Mouse (Mus musculus) megakaryocyte, embryonic 14.5 days (primary cell): ENCODE measurements around the gene Mical1. TPM values are rescaled to one million over a fixed set of nuclear protein-coding genes. Genes with fewer than 3 reads are reported as not detected.

Experiments
- H3K27me3 ChIP-seq: replicated peaks from 2 replicates; pipeline ENCODE3; 2012; ENCODE audit warnings: inconsistent platforms
- H3K36me3 ChIP-seq: replicated peaks from 2 replicates; pipeline ENCODE3; 2012; ENCODE audit warnings: low read length, inconsistent platforms, mixed read lengths
- H3K4me1 ChIP-seq: 2 replicates; pipeline ENCODE4 v1.6.1; 2012; ENCODE audit warnings: inconsistent platforms
- H3K4me3 ChIP-seq: replicated peaks from 2 replicates; pipeline ENCODE3; 2012; ENCODE audit warnings: moderate library complexity, mild to moderate bottlenecking, inconsistent platforms
- H3K9me3 ChIP-seq: 2 replicates; pipeline ENCODE4 v1.6.1; 2012; ENCODE audit warnings: inconsistent platforms
- FLI1 ChIP-seq: IDR thresholded peaks from 2 replicates; pipeline ENCODE4 v1.6.1; 2012; ENCODE audit warnings: low read length, inconsistent platforms, mixed read lengths
- GATA1 ChIP-seq: IDR thresholded peaks from 3 replicates; pipeline ENCODE4 v1.6.1; 2012; ENCODE audit warnings: mixed read lengths, low read length, inconsistent platforms, borderline replicate concordance
- polyA plus RNA-seq: library from polyadenylated mRNA; stranded (reverse); fragments of >175 nt; gene quantifications from 2 replicates; pipeline ENCODE4 v1.2.3, GENCODE M21; 2012; ENCODE audit warnings: low replicate concordance; ENCODE audit not compliant: insufficient read depth

Mical1 gene
- polyA plus RNA-seq, 1 experiment, result 17.3 TPM

GRCm38 (mm10) chr10:41474981-41475391, 1.1 kb upstream of the Mical1 start:
- H3K4me1 ChIP-seq, result peaks cover 70% of the 10 kb centered on the region
- peaks cover 24% of the 10 kb centered on the region for H3K27me3 ChIP-seq
- no peak overlapping the region for H3K4me3 ChIP-seq
- no peaks in the 10 kb centered on the region for H3K9me3 ChIP-seq
- H3K36me3 ChIP-seq, result peaks cover 16% of the 10 kb centered on the region
- no peak for TF ChIP-seq GATA1
- TF ChIP-seq FLI1, result no peak

DNA sequence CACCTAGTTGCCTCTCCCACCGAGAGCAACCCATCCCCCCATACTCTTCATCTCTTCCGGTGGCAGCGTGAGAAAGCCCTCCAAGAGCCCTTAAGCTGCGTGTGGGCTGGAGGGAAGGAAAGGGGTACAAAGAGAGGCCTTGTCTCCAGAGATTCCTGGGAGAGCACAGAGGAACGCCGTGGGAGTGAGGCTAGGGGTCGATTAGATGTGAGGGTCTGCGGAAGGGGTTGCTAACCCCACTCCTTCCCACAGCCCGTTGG, 834 bp downstream of the Mical1 start:
- TF ChIP-seq GATA1 (no peak), FLI1 (no peak)
- Histone ChIP-seq H3K4me1 (peaks cover 78% of the 10 kb centered on the region), H3K9me3 (no peaks in the 10 kb centered on the region), H3K27me3 (peaks cover 37% of the 10 kb centered on the region), H3K36me3 (peaks cover 33% of the 10 kb centered on the region), H3K4me3 (peak overlapping the region; percentile 92)

DNA sequence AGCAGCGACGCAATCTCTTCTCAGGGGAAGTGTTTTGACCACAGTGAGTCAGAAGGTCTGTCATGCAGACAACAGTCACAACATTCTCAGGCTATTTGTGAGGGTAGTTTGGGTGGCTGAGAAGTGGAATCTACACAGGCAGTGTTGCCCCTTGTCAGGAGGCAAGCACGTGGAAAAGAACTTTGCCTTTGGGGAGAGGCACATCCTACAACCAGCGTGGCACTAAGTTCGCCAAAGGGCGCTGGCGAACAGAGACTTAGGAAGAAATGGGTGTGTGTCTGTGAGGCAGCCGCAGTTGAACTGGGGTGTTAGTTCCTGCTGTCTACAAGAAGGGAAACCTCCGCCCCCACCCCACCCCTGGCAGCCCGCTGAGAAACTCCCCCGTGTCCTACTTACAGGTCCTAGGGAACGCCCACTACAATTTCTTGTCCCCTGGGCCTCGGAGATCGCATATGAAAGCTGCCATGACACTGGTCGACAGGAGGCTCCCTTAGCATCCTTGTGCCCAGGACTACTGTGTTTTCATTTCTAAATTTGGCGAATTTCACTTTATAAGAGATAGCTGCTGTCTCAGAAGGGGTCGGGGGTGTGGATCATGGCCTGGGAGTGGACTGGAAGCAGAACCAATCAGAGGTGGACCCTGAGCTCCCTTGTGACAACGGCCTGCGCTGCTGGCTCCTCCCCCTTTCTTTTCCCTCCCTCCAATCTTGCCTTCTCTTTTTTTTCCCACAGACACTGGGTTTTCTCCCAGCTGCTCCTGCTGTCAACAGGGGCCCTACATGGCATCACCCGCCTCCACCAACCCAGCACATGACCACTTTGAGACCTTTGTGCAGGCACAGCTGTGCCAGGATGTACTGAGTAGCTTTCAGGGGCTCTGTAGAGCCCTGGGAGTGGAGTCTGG, 1.4 kb downstream of the Mical1 start:
- Histone ChIP-seq H3K4me1 (peaks cover 76% of the 10 kb centered on the region), H3K27me3 (peaks cover 43% of the 10 kb centered on the region)

DNA sequence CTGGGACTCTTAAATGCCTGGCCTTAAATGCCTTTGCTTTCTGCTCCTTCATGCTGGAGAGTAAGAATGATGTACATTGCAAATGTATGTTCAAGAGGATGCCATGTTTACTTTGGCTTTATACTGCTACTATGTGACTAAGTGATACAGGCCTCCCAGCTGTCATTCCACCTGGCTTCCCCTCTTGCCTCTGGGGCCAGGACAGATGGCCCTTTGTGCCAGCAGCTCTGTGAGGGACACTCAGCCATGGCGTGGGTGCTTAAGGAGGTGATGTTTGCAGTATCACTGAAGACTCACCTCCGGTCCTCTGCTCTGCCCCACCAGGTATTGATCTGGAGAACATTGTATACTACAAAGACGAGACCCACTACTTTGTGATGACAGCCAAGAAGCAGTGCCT, 3.8 kb downstream of the Mical1 start:
- TF ChIP-seq GATA1 (no peak), FLI1 (no peak)
- Histone ChIP-seq H3K9me3 (no peaks in the 10 kb centered on the region), H3K4me3 (no peak overlapping the region), H3K36me3 (peaks cover 63% of the 10 kb centered on the region), H3K4me1 (peaks cover 56% of the 10 kb centered on the region), H3K27me3 (peaks cover 67% of the 10 kb centered on the region)

More for the DNA sequence above, 1.4 kb downstream of the Mical1 start:
- peaks cover 39% of the 10 kb centered on the region for H3K36me3 ChIP-seq
- H3K9me3 ChIP-seq, result no peaks in the 10 kb centered on the region
- TF ChIP-seq FLI1 (no peak), GATA1 (peak; percentile 13; the same call in 1 of the 3 replicates)
- peak overlapping the region; percentile 92 for H3K4me3 ChIP-seq

- peaks cover 75% of the 10 kb centered on the region for H3K27me3 ChIP-seq
- H3K4me1 ChIP-seq, result peaks cover 47% of the 10 kb centered on the region
- TF ChIP-seq GATA1 (no peak), FLI1 (no peak)
- H3K9me3 ChIP-seq, result no peaks in the 10 kb centered on the region
- H3K4me3 ChIP-seq, result no peak overlapping the region
- peaks cover 75% of the 10 kb centered on the region for H3K36me3 ChIP-seq
Observed at GRCm38 (mm10) chr10:41480938-41481880, 5.1 kb downstream of the Mical1 start.

- no peaks in the 10 kb centered on the region for H3K9me3 ChIP-seq
- H3K4me1 ChIP-seq, result peaks cover 38% of the 10 kb centered on the region
- peaks cover 87% of the 10 kb centered on the region for H3K36me3 ChIP-seq
Observed at GRCm38 (mm10) chr10:41482446-41482845, 6.3 kb downstream of the Mical1 start.

GRCm38 (mm10) chr10:41485778-41486177, 9.7 kb downstream of the Mical1 start:
- TF ChIP-seq FLI1 (no peak), GATA1 (no peak)
- peaks cover 47% of the 10 kb centered on the region for H3K4me1 ChIP-seq
- H3K4me3 ChIP-seq, result peak overlapping the region; percentile 46
- peaks cover 75% of the 10 kb centered on the region for H3K36me3 ChIP-seq
- H3K9me3 ChIP-seq, result no peaks in the 10 kb centered on the region
- H3K27me3 ChIP-seq, result peaks cover 84% of the 10 kb centered on the region

More at GRCm38 (mm10) chr10:41482446-41482845, 6.3 kb downstream of the Mical1 start:
- peaks cover 84% of the 10 kb centered on the region for H3K27me3 ChIP-seq
- TF ChIP-seq FLI1 (no peak), GATA1 (no peak)
- no peak overlapping the region for H3K4me3 ChIP-seq

GRCm38 (mm10) chr10:41486506-41487170, 10.5 kb downstream of the Mical1 start:
- H3K36me3 ChIP-seq, result peaks cover 67% of the 10 kb centered on the region
- TF ChIP-seq FLI1 (no peak), GATA1 (no peak)
- H3K27me3 ChIP-seq, result peaks cover 77% of the 10 kb centered on the region
- no peaks in the 10 kb centered on the region for H3K9me3 ChIP-seq
- H3K4me1 ChIP-seq, result peaks cover 43% of the 10 kb centered on the region
- H3K4me3 ChIP-seq, result no peak overlapping the region

GRCm38 (mm10) chr10:41488877-41489276, 12.8 kb downstream of the Mical1 start:
- H3K36me3 ChIP-seq, result peaks cover 44% of the 10 kb centered on the region
- H3K4me1 ChIP-seq, result peaks cover 38% of the 10 kb centered on the region
- TF ChIP-seq FLI1, result no peak
- TF ChIP-seq GATA1, result no peak
- H3K4me3 ChIP-seq, result peak overlapping the region; percentile 95
- peaks cover 55% of the 10 kb centered on the region for H3K27me3 ChIP-seq
- no peaks in the 10 kb centered on the region for H3K9me3 ChIP-seq

- Histone ChIP-seq H3K9me3 (no peaks in the 10 kb centered on the region), H3K27me3 (peaks cover 54% of the 10 kb centered on the region), H3K4me1 (peaks cover 38% of the 10 kb centered on the region), H3K4me3 (peak overlapping the region; percentile 95), H3K36me3 (peaks cover 40% of the 10 kb centered on the region)
- TF ChIP-seq FLI1 (no peak), GATA1 (no peak)
Observed at GRCm38 (mm10) chr10:41489294-41489693, 13.2 kb downstream of the Mical1 start.
